Mouse (Mus musculus) A20 (cell line): ENCODE measurements around the gene C87436.

ENCODE experiments used
- DNase-seq: peaks from one replicate; pipeline ENCODE4 v3.0.0-alpha.2; 2011; ENCODE audit warnings: low read depth, low spot score

The C87436 gene

GRCm38 (mm10) chr6:86509866-86510200, 71.7 kb downstream of the C87436 start:
- no peak for DNase-seq

- DNase-seq = no peak
Measured at GRCm38 (mm10) chr6:86510979-86511378, 72.8 kb downstream of the C87436 start.

- DNase-seq = no peak
Measured at GRCm38 (mm10) chr6:86513296-86513695, 75.1 kb downstream of the C87436 start.

GRCm38 (mm10) chr6:86516021-86516420, 77.8 kb downstream of the C87436 start:
- no peak for DNase-seq

- no peak for DNase-seq
Measured at GRCm38 (mm10) chr6:86519767-86520345, 81.7 kb downstream of the C87436 start.

GRCm38 (mm10) chr6:86522001-86522911, 84.1 kb downstream of the C87436 start:
- peak; percentile 46 for DNase-seq
